Mouse (Mus musculus): ENCODE measurements around the gene Kat14. TPM values are rescaled to one million over a fixed set of nuclear protein-coding genes. Genes with fewer than 3 reads are reported as not detected.
A peak's percentile ranks its signal among the peaks of the same experiment; 100 is the strongest.

The Kat14 gene
- polyA plus RNA-seq, 1 experiment from 2014 or later = 30.7 TPM

DNA sequence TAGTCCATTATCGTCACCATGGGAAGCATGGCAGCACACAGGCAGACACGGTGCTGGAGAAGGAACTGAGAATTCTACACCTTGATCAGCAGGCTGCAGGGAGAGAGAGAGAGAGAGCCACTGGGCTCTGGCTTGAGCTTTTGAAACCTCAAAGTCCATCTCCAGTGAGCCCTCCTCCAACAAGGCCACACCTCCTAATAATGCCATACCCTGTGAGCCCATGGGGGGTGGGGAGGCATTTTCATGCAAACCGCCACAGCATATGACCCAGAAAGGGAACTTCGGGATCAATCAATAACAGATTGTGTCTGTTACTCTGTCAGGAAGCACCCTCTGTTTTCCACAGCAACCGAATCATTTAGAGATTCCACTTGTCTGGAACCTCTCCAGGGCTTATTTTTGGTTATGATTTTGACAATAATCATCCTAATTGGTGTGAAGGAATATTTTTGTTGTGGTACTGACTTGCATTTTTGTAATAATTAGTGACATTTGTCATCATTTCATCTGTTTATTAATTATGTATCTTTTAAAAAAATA is 62.6 kb downstream of the Kat14 start:
- Histone ChIP-seq H3K4me3 (no peak overlapping the region), H3K36me3 (replicated peaks) (no peaks in the 10 kb centered on the region), H3K9me3 (no peaks in the 10 kb centered on the region), H3K4me1 (no peaks in the 10 kb centered on the region), H3K27ac (no peak overlapping the region), H3K4me2 (no peak overlapping the region), H3K9ac (no peak overlapping the region), H3K27me3 (replicated peaks) (no peaks in the 10 kb centered on the region)
- 71% methylated on average over 5 of the region's 5 CpGs for WGBS
- ATAC-seq (replicated peaks) = no peak

DNA sequence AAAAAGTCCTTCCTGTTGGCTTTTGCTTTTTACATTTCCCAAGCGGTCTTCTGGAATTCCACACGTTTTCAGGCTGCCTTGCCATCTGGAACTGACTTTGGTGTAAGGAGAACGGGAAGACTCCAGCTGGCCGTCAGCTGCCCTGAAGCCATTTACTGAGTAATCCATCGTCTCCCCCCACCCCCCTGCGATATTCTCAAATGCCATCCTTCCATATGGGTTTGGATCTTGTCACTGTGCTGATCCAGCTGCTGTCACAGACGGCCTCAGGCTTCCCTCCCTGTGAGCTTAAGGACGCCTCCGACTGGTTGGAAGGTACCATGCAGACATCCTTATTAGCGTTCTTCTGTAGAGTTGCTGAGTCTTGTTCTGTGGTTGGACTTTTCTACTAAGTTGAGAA is 66.9 kb downstream of the Kat14 start:
- no peak for ATAC-seq (replicated peaks)
- Histone ChIP-seq H3K27me3 (replicated peaks) (no peaks in the 10 kb centered on the region), H3K9me3 (no peaks in the 10 kb centered on the region), H3K9ac (no peak overlapping the region), H3K27ac (no peak overlapping the region), H3K4me2 (no peak overlapping the region), H3K36me3 (replicated peaks) (no peaks in the 10 kb centered on the region), H3K4me3 (no peak overlapping the region), H3K4me1 (no peaks in the 10 kb centered on the region)
- 76% methylated on average over 10 of the region's 10 CpGs for WGBS

DNA sequence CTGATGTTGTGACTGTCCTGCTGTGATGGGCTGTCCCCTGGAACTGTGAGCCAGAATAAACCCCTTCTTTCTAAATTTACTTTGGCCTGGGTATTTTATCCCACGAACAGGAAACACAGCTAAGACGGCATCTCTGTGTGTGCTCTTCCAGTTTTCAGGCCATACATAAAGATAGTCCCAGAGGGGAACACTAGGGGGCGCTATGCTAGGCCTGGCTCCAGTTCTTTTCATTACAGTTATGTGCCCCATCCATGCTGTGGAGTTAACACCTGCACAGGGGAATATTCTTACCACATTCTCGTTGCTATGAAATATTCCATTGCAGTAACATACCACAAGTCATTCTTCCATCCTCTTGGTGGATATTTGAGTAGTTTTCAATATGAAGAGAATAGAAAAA is 69.6 kb downstream of the Kat14 start:
- Histone ChIP-seq H3K9me3 (no peaks in the 10 kb centered on the region), H3K4me3 (no peak overlapping the region), H3K4me1 (no peaks in the 10 kb centered on the region), H3K4me2 (no peak overlapping the region), H3K27ac (no peak overlapping the region), H3K9ac (no peak overlapping the region), H3K27me3 (replicated peaks) (no peaks in the 10 kb centered on the region), H3K36me3 (replicated peaks) (no peaks in the 10 kb centered on the region)
- WGBS = 54% methylated on average over 4 of the region's 4 CpGs
- ATAC-seq (replicated peaks) = no peak

- Histone ChIP-seq H3K27ac (no peak overlapping the region), H3K27me3 (replicated peaks) (no peaks in the 10 kb centered on the region), H3K9ac (no peak overlapping the region), H3K4me3 (no peak overlapping the region), H3K4me1 (no peaks in the 10 kb centered on the region), H3K4me2 (no peak overlapping the region), H3K9me3 (no peaks in the 10 kb centered on the region), H3K36me3 (replicated peaks) (no peaks in the 10 kb centered on the region)
- ATAC-seq (replicated peaks) = no peak
- 73% methylated on average over 3 of the region's 3 CpGs for WGBS
Measured at GRCm38 (mm10) chr2:144439191-144439700, 70.5 kb downstream of the Kat14 start.

- no peaks in the 10 kb centered on the region for H3K27me3 ChIP-seq (replicated peaks)
- no peak overlapping the region for H3K9ac ChIP-seq
- no peaks in the 10 kb centered on the region for H3K4me1 ChIP-seq
- H3K27ac ChIP-seq = no peak overlapping the region
- H3K4me3 ChIP-seq = no peak overlapping the region
- 85% methylated on average over 11 of the region's 11 CpGs for WGBS
- H3K4me2 ChIP-seq = no peak overlapping the region
- ATAC-seq (replicated peaks) = no peak
- no peaks in the 10 kb centered on the region for H3K36me3 ChIP-seq (replicated peaks)
- no peaks in the 10 kb centered on the region for H3K9me3 ChIP-seq
Measured at GRCm38 (mm10) chr2:144441386-144441915, 72.7 kb downstream of the Kat14 start.

- Histone ChIP-seq H3K27ac (no peak overlapping the region), H3K4me3 (no peak overlapping the region), H3K27me3 (replicated peaks) (no peaks in the 10 kb centered on the region), H3K36me3 (replicated peaks) (no peaks in the 10 kb centered on the region), H3K4me2 (no peak overlapping the region), H3K9ac (no peak overlapping the region), H3K9me3 (no peaks in the 10 kb centered on the region), H3K4me1 (no peaks in the 10 kb centered on the region)
- no peak for ATAC-seq (replicated peaks)
- 73% methylated on average over 7 of the region's 7 CpGs for WGBS
Measured at GRCm38 (mm10) chr2:144446360-144446999, 77.7 kb downstream of the Kat14 start.

DNA sequence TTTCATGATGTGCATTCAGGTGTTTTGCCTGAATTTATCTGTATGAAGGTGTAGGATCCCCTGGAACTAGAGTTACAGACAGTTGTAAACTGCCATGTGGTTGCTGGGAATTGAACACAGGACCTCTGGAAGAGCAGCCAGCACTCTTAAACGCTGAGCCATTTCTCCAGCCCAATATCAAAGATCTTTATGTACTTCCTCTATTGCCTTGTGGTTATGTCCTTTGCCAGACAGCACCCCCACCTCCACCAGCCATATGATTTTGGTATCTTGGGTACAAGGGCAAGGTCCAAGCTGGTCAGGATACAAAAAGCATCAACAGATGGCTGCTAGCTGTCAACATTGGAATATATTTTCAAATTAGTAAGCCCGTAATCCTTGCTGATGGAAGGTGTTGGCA is 81.6 kb downstream of the Kat14 start:
- H3K27ac ChIP-seq = no peak overlapping the region
- ATAC-seq (replicated peaks) = no peak

DNA sequence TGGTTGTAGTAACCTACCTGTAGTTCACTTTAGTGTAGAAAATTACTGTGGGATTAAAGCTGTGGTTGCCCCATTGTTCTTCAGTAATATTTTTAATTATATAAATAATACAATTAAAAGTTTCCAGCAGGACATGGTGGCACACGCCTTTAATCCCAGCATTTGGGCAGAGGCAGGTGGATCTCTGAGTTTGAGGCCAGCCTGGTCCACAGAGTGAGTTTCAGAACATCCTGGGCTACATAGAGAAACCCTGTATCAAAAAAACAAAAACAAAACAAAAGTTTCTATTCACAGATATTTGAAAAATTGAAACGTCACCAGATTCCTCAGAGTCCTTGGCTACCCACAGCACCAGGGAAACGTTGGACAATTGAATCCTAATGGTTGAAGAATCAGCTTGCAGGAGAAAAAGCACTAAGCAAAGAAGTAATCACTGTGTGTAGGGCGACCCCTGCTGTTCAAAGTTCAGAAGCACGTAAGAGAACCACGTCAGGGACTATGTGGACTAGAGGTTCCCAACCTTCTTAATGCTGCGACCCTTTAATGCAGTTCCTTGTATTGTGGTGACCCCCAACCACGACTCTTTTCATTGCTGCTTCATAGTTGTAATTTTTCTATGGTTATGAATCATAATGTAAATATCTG is 83.7 kb downstream of the Kat14 start:
- H3K9ac ChIP-seq = no peak overlapping the region
- H3K4me1 ChIP-seq = no peaks in the 10 kb centered on the region
- H3K4me2 ChIP-seq = no peak overlapping the region
- H3K27ac ChIP-seq = no peak overlapping the region
- ATAC-seq (replicated peaks) = peak; percentile 72
- WGBS = 16% methylated on average over 8 of the region's 8 CpGs
- H3K9me3 ChIP-seq = no peaks in the 10 kb centered on the region
- no peaks in the 10 kb centered on the region for H3K36me3 ChIP-seq (replicated peaks)
- peaks cover 28% of the 10 kb centered on the region for H3K27me3 ChIP-seq (replicated peaks)
- H3K4me3 ChIP-seq = no peak overlapping the region

More for the DNA sequence above, 81.6 kb downstream of the Kat14 start:
- Histone ChIP-seq H3K4me2 (no peak overlapping the region), H3K27me3 (replicated peaks) (peaks cover 13% of the 10 kb centered on the region; the same call in 1 of the 2 replicates), H3K36me3 (replicated peaks) (no peaks in the 10 kb centered on the region), H3K4me1 (no peaks in the 10 kb centered on the region), H3K9ac (no peak overlapping the region), H3K4me3 (no peak overlapping the region), H3K9me3 (no peaks in the 10 kb centered on the region)
- 81% methylated on average over 2 of the region's 2 CpGs for WGBS

Other genes starting within 250 kb of the Kat14 start
- 11.5 and 12.3 TPM in 2 replicates for gene Mgme1, start 98.3 kb upstream of the Kat14 start, polyA plus RNA-seq (2015; fragmentation: Nextera tagmentation; extraction: Ambion mirVana)
- gene Snx5, start 98.1 kb upstream of the Kat14 start, polyA plus RNA-seq (2015; fragmentation: Nextera tagmentation; extraction: Ambion mirVana) = 62.0 and 62.8 TPM in 2 replicates
- gene Ovol2, start 36.8 kb upstream of the Kat14 start, polyA plus RNA-seq (2015; fragmentation: Nextera tagmentation; extraction: Ambion mirVana) = not detected in 2 replicates
- 0.51 and 2.9 TPM in 2 replicates for gene Pet117, start within 50 bp of the Kat14 start, polyA plus RNA-seq (2015; fragmentation: Nextera tagmentation; extraction: Ambion mirVana)
- gene Dzank1, start 158.4 kb downstream of the Kat14 start, polyA plus RNA-seq (2015; fragmentation: Nextera tagmentation; extraction: Ambion mirVana) = 17.8 and 20.3 TPM in 2 replicates
- 25.3 and 27.9 TPM in 2 replicates for gene Polr3f, start 158.7 kb downstream of the Kat14 start, polyA plus RNA-seq (2015; fragmentation: Nextera tagmentation; extraction: Ambion mirVana)
- gene Rbbp9, start 181.9 kb downstream of the Kat14 start, polyA plus RNA-seq (2015; fragmentation: Nextera tagmentation; extraction: Ambion mirVana) = 57.7 and 59.3 TPM in 2 replicates
- 65.0 and 66.2 TPM in 2 replicates for gene Sec23b, start 187.2 kb downstream of the Kat14 start, polyA plus RNA-seq (2015; fragmentation: Nextera tagmentation; extraction: Ambion mirVana)
- gene Smim26, start 225.1 kb downstream of the Kat14 start, polyA plus RNA-seq (2015; fragmentation: Nextera tagmentation; extraction: Ambion mirVana) = 53.0 and 53.2 TPM in 2 replicates
- 141 and 148 TPM in 2 replicates for gene Dtd1, start 230.9 kb downstream of the Kat14 start, polyA plus RNA-seq (2015; fragmentation: Nextera tagmentation; extraction: Ambion mirVana)

All from midbrain, embryonic 15.5 days (tissue).